Mouse (Mus musculus) testis, adult 10 weeks (tissue): ENCODE data around the gene Zfp758. TPM values are rescaled to one million over a fixed set of nuclear protein-coding genes. Genes with fewer than 3 reads are reported as not detected.

Source experiments
- polyA plus RNA-seq: library from polyadenylated mRNA; stranded (reverse); fragments of 350-450 nt; fragmentation: Illumina TruSeq; extraction: RNeasy Lipid Tissue Mini Kit (QIAGEN cat#74804); gene quantifications from one replicate; pipeline ENCODE4 v1.2.3, GENCODE M21; 2014; ENCODE audit warnings: low read depth, low replicate concordance

Gene Zfp758
- 20.8 TPM for polyA plus RNA-seq

GRCm38 (mm10) chr17:22361101-22361781 is at the start of gene Zfp758, which contains the start of gene Zfp944:
Zfp758 (plus strand) TSS chr17:22361453.
Zfp944 (minus strand) TSS chr17:22361400.

GRCm38 (mm10) chr17:22314730-22315226 is 46.5 kb upstream of the Zfp758 start, which contains the start of gene CT030661.1:
CT030661.1 (minus strand) TSS chr17:22314837.

GRCm38 (mm10) chr17:22423952-22424617 is 62.8 kb downstream of the Zfp758 start, which contains the start of gene Zfp946:
Zfp946 (plus strand) TSS chr17:22424222.

Other genes with a start within 250 kb of the Zfp758 start
- gene Zfp947, start 195.3 kb upstream of the Zfp758 start, polyA plus RNA-seq, result 1.8 TPM
- 6.8 TPM for gene Zfp994, start 135.8 kb upstream of the Zfp758 start, polyA plus RNA-seq
- 68.2 TPM for gene CT030661.1, start 46.6 kb upstream of the Zfp758 start, polyA plus RNA-seq
- 49.4 TPM for gene Zfp944, start 53 bp upstream of the Zfp758 start, polyA plus RNA-seq
- 12.3 TPM for gene Zfp946, start 62.8 kb downstream of the Zfp758 start, polyA plus RNA-seq
- 0.07 TPM for gene Vmn2r111, start 212.0 kb downstream of the Zfp758 start, polyA plus RNA-seq
- 0.15 TPM for gene Vmn2r112, start 239.5 kb downstream of the Zfp758 start, polyA plus RNA-seq